Mouse (Mus musculus) hindbrain, embryonic 11.5 days (tissue): ENCODE measurements around the gene Fgfr2. TPM values are rescaled to one million over a fixed set of nuclear protein-coding genes. Genes with fewer than 3 reads are reported as not detected.

ENCODE experiments used
- ATAC-seq: fragments of 200-750 bp; cut with Nextera tagmentation; 2 replicates; pipeline ENCODE4 v1.8.0; 2017; ENCODE audit warnings: mild to moderate bottlenecking, moderate TSS enrichment, moderate library complexity; ENCODE audit not compliant: low FRiP score
- DNase-seq: peaks from one replicate; pipeline ENCODE4 v3.0.0-alpha.2; 2015; ENCODE audit warnings: low spot score
- H3K27ac ChIP-seq: fragments of 300-500 bp; sonication (generic); 2 replicates; pipeline ENCODE4 v1.5.1; 2014; ENCODE audit warnings: mild to moderate bottlenecking, low read depth, low read length
- H3K27me3 ChIP-seq: fragments of 300-500 bp; sonication (generic); 2 replicates; pipeline ENCODE4 v1.6.1; 2014; ENCODE audit warnings: mild to moderate bottlenecking, low read length, moderate library complexity, mixed read lengths; ENCODE audit not compliant: control insufficient read depth, insufficient read depth
- H3K36me3 ChIP-seq: fragments of 300-500 bp; sonication (generic); 2 replicates; pipeline ENCODE4 v1.6.1; 2014; ENCODE audit warnings: mild to moderate bottlenecking, low read length, moderate library complexity, mixed read lengths; ENCODE audit not compliant: control insufficient read depth, insufficient read depth
- H3K4me1 ChIP-seq: fragments of 300-500 bp; sonication (generic); replicated peaks from 2 replicates; pipeline ENCODE4 v1.6.1; 2014; ENCODE audit warnings: low read length, mixed read lengths; ENCODE audit not compliant: control insufficient read depth, insufficient read depth
- H3K4me2 ChIP-seq: fragments of 300-500 bp; sonication (generic); replicated peaks from 2 replicates; pipeline ENCODE4 v1.6.1; 2014; ENCODE audit warnings: mild to moderate bottlenecking, low read depth, low read length
- H3K4me3 ChIP-seq: fragments of 300-500 bp; sonication (generic); 2 replicates; pipeline ENCODE4 v1.5.1; 2014; ENCODE audit warnings: low read depth, low read length
- H3K9ac ChIP-seq: fragments of 300-500 bp; sonication (generic); 2 replicates; pipeline ENCODE4 v1.6.1; 2014; ENCODE audit warnings: low read depth, low read length
- H3K9me3 ChIP-seq: fragments of 300-500 bp; sonication (generic); 2 replicates; pipeline ENCODE4 v1.6.1; 2016; ENCODE audit warnings: low read length; ENCODE audit not compliant: control insufficient read depth
- WGBS: fragments of 180-500 bp; shearing (Covaris S2); extraction: QIAGEN DNeasy Blood & Tissue Kit; methylation state at CpG from one replicate; pipeline ENCODE4 v1.1.7; 2014; 5-methylcytosine and 5-hydroxymethylcytosine counted together
- polyA plus RNA-seq: library from polyadenylated mRNA; unstranded; fragments of >200 nt; fragmentation: Nextera tagmentation; extraction: Ambion mirVana; gene quantifications from 2 replicates; pipeline ENCODE4 v1.2.1, GENCODE M21; 2014

The Fgfr2 gene
- polyA plus RNA-seq, 1 experiment from 2014 or later = 71.3 TPM

DNA sequence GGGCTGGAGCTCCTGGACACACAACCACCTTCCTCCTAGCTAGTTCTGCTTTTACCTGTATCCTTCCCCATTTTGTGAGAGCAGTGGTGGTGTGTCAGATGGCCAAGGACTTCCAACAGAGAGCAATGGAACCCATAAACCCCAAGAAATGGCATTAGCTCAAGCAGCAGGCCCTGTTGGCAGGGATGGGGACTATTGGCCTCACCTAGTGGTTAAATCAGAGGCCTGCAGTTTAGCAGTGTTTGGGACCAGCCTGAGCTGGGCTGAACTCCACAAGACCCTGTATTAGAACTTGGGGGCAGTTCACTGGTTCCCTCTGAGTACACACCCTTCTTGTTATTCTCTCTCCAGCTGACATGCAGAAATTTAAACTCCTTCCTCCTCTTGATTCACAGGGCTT is 1262.0 kb downstream of the Fgfr2 start:
- 0 out of 2 replicates have a peak, but pooled peaks cover 2% of the 10 kb centered on the region for H3K27me3 ChIP-seq
- no peak overlapping the region for H3K4me2 ChIP-seq
- DNase-seq (no peak), ATAC-seq (no peak)
- no peak overlapping the region for H3K9ac ChIP-seq
- no peaks in the 10 kb centered on the region for H3K4me1 ChIP-seq
- H3K9me3 ChIP-seq = no peaks in the 10 kb centered on the region
- no peak overlapping the region for H3K27ac ChIP-seq
- H3K4me3 ChIP-seq = no peak overlapping the region
- no peaks in the 10 kb centered on the region for H3K36me3 ChIP-seq

DNA sequence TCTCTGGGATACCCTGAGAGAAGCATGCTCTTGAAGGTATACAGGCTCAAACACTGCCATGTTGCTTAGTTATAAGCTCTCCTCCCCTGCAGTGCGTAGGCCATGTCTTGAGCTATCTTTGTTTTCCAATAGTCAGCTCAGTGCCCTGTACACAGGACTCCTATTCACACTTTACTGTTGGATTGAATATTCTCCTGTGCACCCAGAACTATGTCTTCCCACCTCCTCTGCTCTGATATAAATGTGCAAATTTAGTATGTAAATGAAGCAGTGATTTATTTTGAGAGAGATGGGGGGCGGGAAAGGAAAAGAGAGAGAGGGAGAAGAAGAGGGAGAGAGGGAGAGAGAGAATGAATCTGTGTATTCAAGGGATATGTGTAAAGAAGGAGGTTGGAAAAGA is 1267.5 kb downstream of the Fgfr2 start:
- WGBS = 89% methylated on average over 2 of the region's 2 CpGs
- Histone ChIP-seq H3K4me1 (no peaks in the 10 kb centered on the region), H3K36me3 (no peaks in the 10 kb centered on the region), H3K27me3 (no peaks in the 10 kb centered on the region), H3K4me2 (no peak overlapping the region), H3K9ac (no peak overlapping the region), H3K4me3 (no peak overlapping the region), H3K27ac (no peak overlapping the region), H3K9me3 (no peaks in the 10 kb centered on the region)
- DNase-seq = no peak
- ATAC-seq = no peak

DNA sequence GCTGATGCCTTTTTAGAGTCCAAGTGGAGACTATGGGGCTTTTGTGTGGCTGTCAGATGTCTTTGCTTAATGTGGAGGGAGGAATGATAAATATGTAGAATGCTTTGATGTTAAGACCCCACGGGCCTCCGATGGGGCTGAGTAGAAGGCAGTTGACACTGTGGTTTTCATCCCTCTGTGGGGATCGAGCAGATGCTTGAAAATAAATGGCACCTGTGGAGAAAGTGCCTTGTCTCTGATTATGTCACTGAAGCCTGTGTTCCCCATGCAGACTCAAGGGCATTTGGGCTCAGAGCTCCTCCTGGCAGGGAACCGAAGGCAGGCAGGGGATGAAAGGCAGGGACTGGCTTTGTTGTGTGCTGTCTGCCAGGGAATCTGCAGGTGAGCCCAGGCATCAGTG is 1272.6 kb downstream of the Fgfr2 start:
- DNase-seq = no peak
- Histone ChIP-seq H3K4me1 (0 out of 2 replicates have a peak, but pooled peaks cover 2% of the 10 kb centered on the region), H3K9me3 (no peaks in the 10 kb centered on the region), H3K4me2 (no peak overlapping the region), H3K9ac (no peak overlapping the region), H3K4me3 (no peak overlapping the region), H3K27ac (no peak overlapping the region), H3K27me3 (no peaks in the 10 kb centered on the region), H3K36me3 (no peaks in the 10 kb centered on the region)
- no peak for ATAC-seq
- WGBS = 17% methylated on average over 4 of the region's 4 CpGs

GRCm38 (mm10) chr7:131846066-131846905 is 1276.9 kb downstream of the Fgfr2 start:
- Histone ChIP-seq H3K27ac (peak overlapping the region; percentile 30; the same call in 1 of the 2 replicates), H3K4me2 (no peak overlapping the region), H3K36me3 (no peaks in the 10 kb centered on the region), H3K27me3 (0 out of 2 replicates have a peak, but pooled peaks cover 2% of the 10 kb centered on the region), H3K9me3 (no peaks in the 10 kb centered on the region), H3K9ac (no peak overlapping the region), H3K4me1 (0 out of 2 replicates have a peak, but pooled peaks cover 2% of the 10 kb centered on the region), H3K4me3 (no peak overlapping the region)
- WGBS = 51% methylated on average over 20 of the region's 20 CpGs
- no peak for ATAC-seq
- DNase-seq = peak; percentile 54

DNA sequence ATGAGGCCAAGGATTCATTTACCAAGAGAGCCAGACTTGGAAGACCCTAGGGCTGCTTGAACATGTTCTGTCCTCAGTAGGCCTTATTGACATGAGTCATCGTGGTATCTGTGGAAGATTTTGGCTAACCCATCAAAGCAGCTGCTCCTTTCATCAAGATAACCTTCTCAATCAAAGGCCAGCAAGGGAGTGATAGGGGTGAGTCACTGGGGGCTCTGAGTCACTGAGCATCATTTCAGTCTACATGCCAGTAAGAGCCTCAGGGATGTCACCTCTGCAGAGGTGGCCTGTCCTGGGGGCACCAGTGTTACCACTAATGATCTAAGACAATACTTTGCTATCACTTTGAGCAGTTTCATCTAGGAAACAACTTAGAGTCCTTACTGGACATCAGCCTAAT is 1292.9 kb downstream of the Fgfr2 start:
- WGBS = 87% methylated on average over 1 of the region's 1 CpGs
- ATAC-seq (no peak), DNase-seq (no peak)
- Histone ChIP-seq H3K4me3 (no peak overlapping the region), H3K27ac (no peak overlapping the region), H3K9ac (no peak overlapping the region), H3K36me3 (no peaks in the 10 kb centered on the region), H3K4me2 (no peak overlapping the region), H3K4me1 (no peaks in the 10 kb centered on the region), H3K27me3 (no peaks in the 10 kb centered on the region), H3K9me3 (no peaks in the 10 kb centered on the region)

DNA sequence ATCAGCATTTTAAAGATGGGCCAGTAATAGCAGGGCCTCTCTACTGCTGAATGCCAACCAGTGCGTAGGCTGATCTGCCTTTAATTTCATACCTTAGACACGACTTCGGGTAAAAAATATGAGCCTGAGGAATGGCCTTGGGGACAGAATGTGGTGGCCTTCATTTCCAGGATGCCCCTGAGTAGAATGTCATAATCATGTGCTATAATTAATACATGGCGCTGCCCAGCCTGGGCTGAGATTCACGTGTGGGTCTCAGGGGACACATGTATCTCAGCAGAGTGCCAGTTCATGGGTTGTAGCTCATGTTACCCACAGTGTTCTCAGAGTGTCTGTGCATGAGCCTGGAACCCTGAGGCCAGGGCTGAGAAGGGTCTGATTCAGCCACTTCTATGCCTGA is 1296.3 kb downstream of the Fgfr2 start:
- H3K4me3 ChIP-seq = no peak overlapping the region
- H3K9me3 ChIP-seq = no peaks in the 10 kb centered on the region
- DNase-seq (no peak), ATAC-seq (no peak)
- 85% methylated on average over 5 of the region's 5 CpGs for WGBS
- H3K27me3 ChIP-seq = no peaks in the 10 kb centered on the region
- no peaks in the 10 kb centered on the region for H3K4me1 ChIP-seq
- H3K36me3 ChIP-seq = no peaks in the 10 kb centered on the region
- no peak overlapping the region for H3K4me2 ChIP-seq
- no peak overlapping the region for H3K27ac ChIP-seq
- H3K9ac ChIP-seq = no peak overlapping the region

GRCm38 (mm10) chr7:131817976-131818375 is 1305.2 kb downstream of the Fgfr2 start:
- no peak for DNase-seq
- no peak overlapping the region for H3K4me2 ChIP-seq
- WGBS = 85% methylated on average over 6 of the region's 6 CpGs
- no peaks in the 10 kb centered on the region for H3K9me3 ChIP-seq
- no peaks in the 10 kb centered on the region for H3K36me3 ChIP-seq
- H3K27me3 ChIP-seq = no peaks in the 10 kb centered on the region
- no peak overlapping the region for H3K27ac ChIP-seq
- H3K4me3 ChIP-seq = no peak overlapping the region
- H3K9ac ChIP-seq = no peak overlapping the region
- ATAC-seq = no peak
- no peaks in the 10 kb centered on the region for H3K4me1 ChIP-seq

DNA sequence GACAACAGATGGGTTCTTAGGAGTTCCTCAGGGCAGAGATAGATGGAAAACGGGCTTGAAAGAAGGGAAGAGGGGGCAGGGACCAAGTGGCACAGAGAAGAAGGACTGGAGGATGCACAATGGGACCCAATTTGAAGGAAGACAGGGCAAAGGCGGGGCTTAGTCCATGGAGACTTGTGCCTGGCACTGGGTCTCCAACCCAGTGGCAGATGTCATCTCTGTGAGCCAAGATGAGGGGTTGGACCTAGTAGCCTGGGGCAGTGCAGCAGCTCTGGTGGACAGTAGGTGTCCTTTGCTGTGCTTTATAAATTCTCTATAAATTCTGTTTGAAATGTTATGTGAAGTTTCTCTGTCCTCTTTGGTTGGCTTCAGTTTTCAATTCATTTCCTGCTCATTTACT is 1306.5 kb downstream of the Fgfr2 start:
- 73% methylated on average over 2 of the region's 2 CpGs for WGBS

DNA sequence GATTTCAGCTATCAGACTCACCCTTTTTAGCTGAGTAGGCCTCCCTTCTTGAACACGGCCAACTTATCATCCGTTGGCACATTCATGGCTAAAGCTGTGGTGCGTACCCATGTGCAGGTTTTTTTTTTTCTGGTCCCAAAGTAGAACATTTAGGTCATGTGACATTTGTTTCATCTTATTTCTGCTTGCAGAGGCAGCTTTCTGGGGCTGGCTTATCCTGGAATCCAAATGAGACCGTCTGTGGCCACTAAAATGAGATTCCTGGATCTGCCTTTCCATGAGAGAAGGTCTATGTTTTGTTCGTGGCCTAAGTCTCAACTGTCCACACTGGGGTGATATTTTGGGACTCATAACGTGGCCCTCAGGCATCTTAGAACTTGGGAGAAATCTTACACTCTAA is 1311.0 kb downstream of the Fgfr2 start:
- Histone ChIP-seq H3K36me3 (no peaks in the 10 kb centered on the region), H3K27me3 (no peaks in the 10 kb centered on the region), H3K27ac (no peak overlapping the region), H3K4me2 (no peak overlapping the region), H3K9ac (no peak overlapping the region), H3K9me3 (no peaks in the 10 kb centered on the region), H3K4me3 (no peak overlapping the region), H3K4me1 (no peaks in the 10 kb centered on the region)
- 88% methylated on average over 6 of the region's 6 CpGs for WGBS
- no peak for ATAC-seq
- no peak for DNase-seq

More for the DNA sequence above, 1306.5 kb downstream of the Fgfr2 start:
- no peaks in the 10 kb centered on the region for H3K27me3 ChIP-seq
- H3K9me3 ChIP-seq = no peaks in the 10 kb centered on the region
- no peaks in the 10 kb centered on the region for H3K36me3 ChIP-seq
- H3K4me2 ChIP-seq = no peak overlapping the region
- no peak overlapping the region for H3K4me3 ChIP-seq
- H3K4me1 ChIP-seq = no peaks in the 10 kb centered on the region
- no peak for DNase-seq
- H3K27ac ChIP-seq = no peak overlapping the region
- H3K9ac ChIP-seq = no peak overlapping the region
- ATAC-seq = no peak
